Mouse (Mus musculus): ENCODE measurements around the gene Anln.

Gene Anln

DNA sequence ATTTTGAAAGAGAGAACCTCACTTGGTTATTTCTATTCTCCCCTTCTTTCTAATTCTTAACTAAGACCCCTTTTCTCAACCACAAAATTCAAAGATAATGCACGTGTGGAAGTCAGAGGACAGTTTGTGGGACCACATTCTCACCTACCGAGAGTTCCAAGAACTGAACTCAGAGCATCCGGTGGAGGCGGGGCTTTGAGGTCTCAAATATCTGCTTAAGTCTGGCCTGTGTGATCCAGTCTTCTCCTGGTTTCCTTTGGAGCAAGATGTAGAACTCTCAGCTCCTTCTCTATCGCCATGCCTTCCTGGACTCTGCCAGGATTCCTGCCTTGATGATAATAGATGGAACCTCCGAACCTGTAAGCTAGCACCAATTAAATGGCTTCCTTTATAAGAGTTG lies 13.0 kb upstream of the Anln start:
- DNase-seq (ENCODE audit: low spot score): no peak

DNA sequence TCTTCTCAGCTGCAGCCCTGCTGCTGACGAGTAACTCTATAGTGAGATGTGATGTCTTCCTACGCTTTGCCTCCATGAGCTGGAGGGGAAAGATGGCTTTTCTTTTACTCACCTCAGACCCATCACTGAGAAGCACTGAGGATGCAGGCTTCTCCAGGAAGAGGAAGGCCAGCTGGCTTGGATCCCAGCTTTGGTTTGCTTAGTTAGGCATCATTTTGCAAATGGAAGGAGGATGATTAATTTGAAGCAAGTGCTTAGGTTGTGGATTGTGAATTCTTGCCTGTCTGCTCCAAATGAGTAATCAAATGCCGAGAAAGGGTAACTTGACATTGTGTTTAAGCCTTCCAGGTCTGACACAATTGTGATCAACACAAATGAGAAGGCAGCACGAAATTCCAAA lies 10.0 kb upstream of the Anln start:
- no peak for DNase-seq (ENCODE audit: low spot score)

DNA sequence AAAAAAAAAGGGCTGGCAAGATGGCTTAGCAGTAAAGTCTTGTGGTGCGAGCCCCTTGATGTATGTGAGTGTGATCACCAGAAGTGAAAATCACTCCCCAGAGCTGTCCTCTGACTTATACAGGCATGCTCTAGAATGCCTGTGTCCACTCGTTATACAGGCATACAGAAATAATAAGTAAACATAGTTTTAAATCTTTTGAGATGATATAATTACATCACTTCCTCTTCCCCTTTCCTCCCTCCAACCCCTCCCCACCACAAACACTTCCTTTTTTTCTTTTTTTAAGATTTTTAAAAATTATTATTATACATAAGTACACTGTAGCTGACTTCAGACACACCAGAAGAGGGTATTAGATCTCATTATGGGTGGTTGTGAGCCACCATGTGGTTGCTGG lies 5.7 kb upstream of the Anln start:
- no peak for DNase-seq (ENCODE audit: low spot score)

DNA sequence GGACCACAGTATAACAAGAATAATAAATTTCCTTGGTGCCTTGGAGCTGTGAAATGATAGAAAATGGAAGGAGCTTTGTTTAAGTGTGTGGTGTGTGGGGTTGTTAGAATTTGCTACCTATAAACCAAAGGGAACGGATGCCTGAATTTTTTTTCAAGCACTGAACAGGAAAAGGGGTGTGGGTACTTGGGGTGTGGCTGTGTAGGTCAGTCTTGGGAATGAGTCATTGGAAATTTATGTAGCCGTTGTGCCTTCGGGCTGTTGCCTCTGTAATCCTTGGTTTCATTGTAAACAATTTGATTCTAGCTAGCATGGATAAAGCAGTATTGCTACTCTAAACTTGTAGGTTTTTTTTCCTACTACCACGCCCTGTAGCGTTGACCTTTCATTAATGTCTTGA lies 1.4 kb upstream of the Anln start:
- no peak for DNase-seq (ENCODE audit: low spot score)

DNA sequence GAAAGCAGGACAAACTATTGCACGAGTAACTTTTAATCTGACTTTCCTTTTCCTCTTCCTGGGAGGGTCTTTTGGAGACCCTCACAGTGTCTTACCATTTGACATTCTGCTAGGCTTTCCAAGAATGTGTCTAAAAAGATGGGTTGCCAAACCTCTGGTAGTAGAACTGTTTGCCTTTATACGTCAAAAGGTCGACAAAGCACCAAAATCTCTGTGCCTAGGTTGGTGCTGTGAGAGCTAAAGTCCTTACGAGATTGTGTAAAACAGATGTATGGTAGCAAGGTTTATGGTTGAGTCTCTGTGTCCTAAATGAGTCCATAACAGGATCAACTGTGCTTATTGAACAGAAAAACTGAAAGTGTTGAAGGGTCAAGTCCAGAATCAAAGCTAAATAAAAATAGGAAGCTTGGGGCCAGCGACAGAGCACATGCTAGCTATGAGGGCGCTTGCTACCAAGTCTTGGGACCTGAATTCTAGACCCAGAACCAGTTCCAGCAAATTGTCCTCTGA lies 803 bp upstream of the Anln start:
- peak; percentile 38 for DNase-seq (ENCODE audit: low spot score)

DNA sequence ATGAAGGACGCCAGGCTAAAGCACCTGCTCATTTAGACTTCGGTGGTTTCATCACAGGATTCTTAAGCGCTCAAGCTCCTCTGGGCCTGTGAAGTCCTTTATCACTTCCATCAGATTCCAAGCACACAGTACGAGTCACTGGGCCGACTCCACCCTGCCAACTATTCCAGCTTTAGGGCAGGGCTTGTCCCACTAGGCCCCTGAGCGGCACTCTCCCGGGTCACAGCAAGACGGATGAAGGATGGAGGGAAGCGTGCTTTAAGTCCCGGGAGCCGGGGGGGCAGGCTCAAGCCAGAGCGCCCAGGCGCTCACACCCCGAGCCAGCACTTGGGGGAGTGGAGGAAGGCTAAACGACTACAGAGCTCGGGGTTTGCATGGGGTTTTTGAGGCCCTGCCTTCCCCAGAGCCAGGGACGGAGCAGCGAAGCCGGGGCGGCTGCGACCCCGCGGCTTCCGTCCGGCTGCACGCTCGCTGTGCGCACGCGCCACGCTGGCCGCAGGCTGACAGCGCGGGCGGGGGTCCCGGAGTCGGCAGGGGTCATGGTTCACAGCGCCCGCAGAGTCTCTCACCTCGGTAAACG lies 497 bp downstream of the Anln start:
- peak; percentile 84 for DNase-seq (ENCODE audit: low spot score)

DNA sequence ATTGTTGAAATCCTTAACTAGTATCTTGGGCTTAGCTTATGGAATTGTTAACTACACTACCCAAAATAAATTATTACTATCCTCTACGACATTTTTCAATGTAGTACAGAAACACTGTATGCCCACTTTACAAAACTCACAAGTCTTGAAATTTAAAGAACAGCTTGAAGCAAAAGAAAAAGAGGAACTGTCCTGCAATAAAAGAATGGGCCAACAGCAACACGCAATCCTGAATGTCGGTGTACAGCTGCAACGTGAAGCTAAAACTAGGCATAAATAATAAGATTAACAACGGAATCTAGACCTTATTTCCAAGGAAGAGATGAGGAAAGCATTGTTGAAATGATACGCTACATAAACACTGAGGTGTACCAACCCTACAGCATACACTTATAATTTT lies 1.1 kb downstream of the Anln start:
- no peak for DNase-seq (ENCODE audit: low spot score)

DNA sequence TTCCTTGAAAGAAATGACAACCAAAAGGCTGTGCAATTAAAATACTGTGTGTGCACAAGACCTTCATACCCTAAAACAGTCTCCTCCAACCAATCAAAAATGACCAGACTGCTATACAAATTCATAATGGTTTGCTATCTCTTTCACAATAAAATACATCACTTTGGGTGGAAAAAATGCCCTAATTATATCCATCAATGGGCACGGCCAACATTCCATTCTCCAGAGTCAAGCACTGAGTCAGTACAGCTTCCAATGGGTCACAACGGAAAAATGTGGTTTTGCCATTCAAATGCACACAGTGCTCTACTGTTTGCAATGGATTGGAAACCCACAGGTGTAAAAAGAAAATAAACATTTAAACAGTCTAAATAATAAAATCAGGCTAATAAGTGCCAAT lies 3.1 kb downstream of the Anln start:
- DNase-seq (ENCODE audit: low spot score): no peak

DNA sequence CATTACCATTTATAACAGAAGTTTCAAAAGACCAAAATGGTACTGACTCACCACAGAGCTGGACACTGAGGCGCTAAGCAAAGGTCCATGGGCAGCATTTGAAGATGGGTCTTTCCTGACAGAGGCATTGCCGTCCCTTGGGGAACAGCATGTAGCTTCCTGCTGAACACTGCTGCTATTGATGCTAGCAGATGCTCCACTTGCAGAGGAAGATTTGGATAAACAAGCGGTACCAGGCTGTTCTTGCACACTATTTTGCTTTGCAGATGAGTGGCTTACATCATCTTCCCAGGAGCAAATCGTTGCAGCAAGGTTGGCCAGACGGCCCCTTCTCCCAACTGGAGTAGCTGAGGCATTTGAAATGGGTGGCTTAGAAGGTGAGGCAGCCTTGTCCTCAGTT lies 12.9 kb downstream of the Anln start:
- no peak for DNase-seq (ENCODE audit: low spot score)

DNA sequence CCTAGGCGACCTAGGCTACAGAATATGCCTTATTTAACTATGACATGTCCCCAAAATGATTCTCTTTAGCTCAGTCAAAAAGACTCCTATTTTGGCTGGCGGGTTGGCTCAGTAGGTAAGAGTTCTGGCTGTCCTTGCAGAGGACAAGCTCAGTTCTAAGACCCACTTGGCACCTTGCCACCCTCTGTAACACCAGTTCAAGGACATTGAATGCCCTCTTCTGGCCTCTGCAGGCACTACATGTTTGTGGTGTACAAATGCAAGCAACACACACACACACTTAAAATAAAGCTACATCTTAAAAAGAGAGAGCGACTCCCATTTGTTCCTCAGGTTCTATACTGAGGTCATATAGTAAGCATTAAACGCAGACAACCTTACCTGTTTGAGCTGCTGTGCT lies 16.2 kb downstream of the Anln start:
- DNase-seq (ENCODE audit: low spot score): no peak

DNA sequence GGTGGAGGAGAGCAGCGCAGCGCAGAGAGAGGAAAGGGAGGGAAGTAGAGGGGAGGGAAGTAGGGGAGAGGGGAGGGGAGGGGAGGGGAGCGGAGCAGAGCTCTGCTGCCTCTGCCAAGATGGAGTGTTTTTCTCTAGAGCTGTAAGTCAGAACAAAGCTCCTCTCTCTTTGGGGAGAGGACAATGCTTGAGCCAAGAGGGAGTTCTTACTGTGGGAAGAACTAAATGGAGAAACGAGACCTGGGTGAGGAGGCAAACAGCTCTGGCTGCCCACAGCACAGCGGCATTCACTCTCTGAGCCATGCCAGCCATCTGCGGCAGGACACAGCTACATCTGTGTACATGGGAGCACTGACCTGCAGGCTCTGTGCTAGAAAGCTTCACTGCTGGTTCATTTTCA lies 21.0 kb downstream of the Anln start:
- no peak for DNase-seq (ENCODE audit: low spot score)

DNA sequence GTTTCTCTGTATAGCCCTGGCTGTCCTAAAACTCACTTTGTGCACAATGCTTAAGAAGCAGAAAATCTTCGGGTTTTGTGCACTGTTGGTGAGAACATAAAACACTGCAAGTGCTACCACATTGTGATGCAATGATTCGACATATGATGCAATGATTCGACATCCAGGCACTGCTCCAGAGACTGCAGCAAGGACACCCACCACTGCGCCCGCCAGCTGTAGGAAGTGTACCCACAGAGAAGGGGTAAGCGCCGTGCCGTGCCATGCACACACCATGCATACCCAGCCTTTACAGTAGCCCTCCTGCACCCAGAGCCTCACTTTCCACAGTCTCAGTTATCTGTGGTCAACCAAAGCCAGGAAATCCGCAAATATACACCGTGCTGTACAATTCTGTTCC lies 22.4 kb downstream of the Anln start:
- DNase-seq (ENCODE audit: low spot score): no peak

DNA sequence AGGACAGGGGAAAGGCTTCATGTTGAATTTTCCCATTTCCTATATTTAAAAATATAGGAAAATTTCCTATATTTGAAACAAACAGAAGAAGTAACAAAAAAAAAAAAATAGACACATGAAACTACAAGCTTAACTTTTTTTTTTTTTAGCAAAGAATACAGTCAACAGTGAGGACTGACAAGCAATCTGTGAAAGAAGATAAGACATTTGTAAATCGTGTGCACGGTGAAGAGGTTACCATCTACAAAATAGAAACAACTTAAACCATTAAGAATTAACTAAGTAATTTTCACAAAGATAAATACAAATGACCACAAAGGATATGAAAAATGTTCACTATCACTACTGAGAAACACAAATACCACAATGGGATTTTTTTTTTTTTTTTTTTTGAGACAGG lies 22.8 kb downstream of the Anln start:
- no peak for DNase-seq (ENCODE audit: low spot score)

DNA sequence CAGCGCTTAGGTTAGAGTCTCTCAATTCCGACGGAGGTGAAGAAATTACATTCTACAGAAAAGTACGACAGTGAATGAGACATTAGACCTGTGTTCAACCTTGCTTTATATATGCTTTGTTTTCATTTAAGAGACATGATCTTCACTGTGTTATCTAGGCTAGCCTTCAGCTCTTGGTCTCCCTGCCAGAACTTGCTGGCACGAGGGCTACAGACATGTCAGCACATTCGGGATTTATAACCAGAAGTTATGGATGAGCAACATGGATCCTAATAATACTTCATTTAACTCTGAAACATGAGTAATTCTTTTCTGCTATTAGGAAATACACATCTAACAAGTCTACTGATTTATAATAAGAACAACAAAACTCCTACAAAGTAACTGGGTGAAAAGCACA lies 28.1 kb downstream of the Anln start:
- DNase-seq (ENCODE audit: low spot score): no peak

DNA sequence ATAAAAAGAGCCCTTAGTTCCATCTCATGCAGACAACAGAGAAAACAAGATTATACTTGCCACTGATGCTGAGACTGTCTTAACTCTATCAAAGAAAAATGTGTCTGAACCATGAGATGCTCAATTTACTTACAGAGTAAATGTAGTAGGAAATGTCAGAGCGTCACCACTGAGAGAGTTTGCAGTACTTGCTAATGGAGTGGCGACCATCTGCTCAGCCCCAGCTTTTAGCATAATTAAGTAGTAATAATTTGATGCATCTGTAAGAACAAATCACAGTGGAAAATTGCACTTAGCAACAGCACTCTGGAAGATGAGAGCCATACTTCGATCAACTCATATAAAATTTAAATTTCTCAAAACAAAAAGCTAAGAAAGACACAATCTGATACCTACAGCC lies 33.1 kb downstream of the Anln start:
- no peak for DNase-seq (ENCODE audit: low spot score)

DNA sequence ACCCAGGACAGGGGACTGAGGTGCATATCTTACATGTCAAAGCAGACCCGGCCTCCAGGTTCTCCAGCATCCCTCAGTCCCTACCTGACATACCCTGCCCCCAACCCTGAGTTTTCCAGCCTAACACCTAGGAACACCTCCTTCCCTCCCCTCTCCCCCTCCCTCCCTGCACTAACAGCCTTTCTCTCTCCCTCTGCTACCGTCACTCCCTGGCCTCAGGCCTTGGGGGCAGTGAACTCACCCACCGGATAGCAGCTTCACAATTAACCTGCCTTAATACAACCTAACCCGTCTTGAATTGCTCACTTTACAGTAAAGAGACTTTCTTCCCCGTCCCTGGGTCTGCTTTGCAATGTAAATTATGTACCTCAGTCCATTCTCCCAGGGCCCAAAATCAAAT lies 35.1 kb downstream of the Anln start:
- DNase-seq (ENCODE audit: low spot score): no peak

DNA sequence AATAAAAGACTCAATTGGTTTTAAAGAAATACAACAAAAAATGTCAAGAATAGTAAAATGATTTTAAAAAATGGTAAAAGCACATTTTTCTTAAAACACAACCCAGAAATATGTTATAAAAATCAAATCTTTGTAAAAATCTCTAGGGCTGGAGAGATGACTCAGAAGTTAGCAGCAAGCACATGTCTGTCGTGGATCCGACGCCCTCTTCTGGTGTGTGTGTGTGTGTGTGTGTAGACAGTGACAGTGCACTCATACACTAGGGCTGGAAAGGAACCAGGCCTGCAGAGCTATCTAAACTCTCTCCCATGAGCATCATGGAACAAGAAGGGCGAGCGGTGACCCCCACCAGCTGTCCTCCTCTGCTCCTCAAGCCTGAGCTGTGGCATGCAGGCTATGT lies 35.5 kb downstream of the Anln start:
- no peak for DNase-seq (ENCODE audit: low spot score)

DNA sequence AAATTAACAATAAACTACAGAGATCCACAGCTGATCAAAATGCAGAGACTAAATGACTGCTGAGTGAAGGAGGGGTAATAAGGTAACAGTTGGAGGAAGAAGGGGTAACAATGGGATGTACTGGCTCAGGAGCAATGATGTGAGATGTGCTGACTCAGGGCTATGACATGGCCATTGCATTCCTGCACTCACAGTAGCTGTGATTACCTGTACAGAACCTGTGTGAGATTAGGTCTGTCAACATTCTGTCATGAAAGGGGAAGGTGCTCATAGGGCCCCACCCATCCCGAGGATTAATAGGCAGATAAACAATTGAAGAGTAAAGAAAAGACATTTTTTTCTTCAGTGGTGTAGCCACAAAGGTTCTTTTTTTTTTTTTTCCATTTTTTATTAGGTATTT lies 48.7 kb downstream of the Anln start:
- DNase-seq (ENCODE audit: low spot score): no peak

DNA sequence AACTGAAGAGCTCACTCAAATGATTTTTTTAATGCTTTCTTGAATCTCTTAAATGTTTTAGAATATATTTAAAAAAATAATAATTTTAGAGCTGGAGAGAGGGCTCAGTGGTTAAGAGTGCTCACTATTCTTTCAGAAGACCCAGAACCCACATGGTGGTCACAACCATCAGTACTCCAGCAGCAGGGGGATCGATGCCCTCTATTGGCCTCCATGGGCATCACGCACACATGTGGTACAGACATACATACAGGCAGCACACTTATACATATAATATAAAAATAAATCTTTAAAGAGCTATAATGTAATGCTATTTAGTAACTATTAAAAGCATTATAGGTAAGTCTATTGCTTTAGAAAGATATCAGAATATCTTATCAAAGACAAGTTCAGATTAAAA lies 51.8 kb downstream of the Anln start:
- no peak for DNase-seq (ENCODE audit: low spot score)

DNA sequence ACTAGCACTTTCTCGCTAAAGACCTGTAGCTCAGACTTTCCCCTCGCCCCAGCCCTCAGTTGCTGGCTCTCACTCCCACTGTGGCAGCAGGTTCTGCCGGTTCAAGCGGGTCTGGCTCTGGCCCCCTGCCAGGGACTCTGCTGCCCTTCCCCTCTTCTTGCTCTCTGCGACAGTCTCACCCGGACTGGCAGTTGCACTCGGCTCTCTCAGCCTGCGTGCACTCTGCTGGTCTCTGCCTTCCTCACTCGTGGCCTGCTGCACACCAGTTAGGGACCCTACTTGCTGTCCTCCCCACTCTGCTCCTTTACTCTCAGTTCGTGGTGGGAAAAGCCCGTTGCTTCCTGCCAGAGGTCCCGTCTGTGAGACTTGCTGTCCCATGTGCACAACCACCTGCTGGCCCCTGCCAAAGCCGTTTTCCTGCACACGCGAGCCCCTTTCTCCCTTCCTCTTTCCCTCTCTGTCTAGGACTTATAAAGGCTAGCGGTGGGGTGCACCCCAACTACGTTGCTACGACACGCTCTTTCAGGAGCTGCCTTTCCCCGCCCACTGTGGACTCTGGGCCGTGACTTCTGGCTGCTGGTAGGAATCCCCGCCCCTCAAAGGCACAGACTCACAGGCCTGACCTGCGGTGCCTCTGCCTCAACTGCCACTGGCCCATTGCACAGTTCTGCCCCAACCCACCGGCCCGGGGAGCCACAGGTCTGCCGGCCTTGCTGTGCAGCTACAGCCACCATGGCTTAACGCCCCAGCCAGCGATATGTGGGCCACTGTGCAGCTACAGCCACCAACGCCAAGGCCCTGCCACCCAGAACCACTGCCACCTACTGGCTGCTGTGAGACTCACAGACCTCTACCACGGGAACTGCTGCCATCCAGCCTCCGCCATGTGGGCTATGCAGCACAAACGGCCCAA lies 61.3 kb downstream of the Anln start:
- peak; percentile 94 for DNase-seq (ENCODE audit: low spot score)

DNA sequence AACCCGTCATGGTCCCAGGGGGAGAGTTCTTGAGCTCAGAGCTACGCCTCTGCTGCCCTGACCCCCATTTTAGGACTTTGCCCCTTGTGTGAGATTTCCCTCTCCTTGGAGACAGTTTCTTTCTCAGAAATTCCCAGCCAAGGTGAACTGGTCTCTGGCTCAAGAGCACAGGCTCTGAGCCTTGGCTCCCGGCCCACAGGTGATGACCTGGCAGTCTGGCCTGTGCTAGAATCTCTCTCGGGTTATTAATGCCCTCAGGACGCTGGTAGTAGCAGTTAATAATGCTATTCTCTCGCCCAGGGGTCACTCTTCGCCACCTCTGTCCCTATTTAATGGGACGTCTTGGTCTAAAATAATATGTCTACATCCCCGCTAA lies 61.9 kb downstream of the Anln start:
- DNase-seq (ENCODE audit: low spot score): no peak

DNA sequence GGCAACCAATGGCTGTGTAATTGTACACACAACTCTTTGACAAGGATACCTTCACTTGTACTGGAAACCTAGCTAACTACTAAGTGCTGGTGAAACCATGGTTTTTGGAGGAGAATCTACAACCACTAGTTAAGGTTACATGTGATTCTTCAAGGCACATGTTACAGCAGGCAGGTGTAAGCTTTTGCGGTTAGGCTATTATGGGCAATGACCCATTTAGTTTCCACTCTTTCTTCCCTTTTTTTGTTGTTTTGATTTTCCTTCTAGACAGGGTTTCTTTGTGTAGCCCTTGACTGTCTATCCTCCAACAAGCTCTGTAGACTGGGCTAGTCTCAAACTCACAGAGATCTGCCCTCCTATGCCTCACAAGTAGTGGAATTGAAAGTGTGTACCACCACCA lies 64.4 kb downstream of the Anln start:
- no peak for DNase-seq (ENCODE audit: low spot score)

DNA sequence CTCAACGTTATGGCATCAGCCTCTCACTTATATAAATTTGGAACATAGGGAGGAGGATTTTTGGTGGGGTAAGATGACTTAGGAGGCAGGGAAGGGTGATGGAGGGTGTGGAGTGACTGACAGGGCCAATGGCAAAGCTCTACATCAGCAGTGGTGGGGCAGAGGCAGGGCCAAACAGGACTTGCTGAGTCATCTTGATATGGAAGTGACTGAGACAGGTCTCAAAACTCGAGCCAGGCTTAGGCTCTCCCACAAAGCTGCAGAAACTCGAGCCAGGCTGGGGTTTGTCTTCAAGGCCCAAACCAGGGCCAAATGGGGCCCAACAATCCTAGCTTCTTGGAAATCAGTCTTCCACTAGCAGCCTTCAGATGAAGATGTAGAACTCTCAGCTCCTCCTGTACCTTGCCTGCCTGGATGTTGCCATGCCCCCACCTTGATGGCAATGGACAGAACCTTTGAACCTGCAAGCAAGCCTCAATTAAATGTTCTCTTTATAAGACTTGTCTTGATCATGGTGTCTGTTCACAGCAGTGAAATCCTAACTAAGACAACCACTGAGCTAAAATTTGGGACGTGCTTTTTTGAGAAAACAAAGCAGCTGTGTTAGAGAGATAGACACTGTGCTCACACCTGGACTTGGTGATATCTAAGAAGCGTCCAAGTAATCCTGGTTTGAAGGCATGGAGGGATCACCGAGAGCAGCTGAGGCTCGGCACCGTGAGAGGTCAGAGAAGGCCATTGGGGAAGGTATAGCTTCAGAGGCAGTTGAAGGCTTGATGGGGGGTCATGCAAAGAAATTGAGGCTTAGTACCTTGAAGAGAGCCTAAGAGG lies 66.4 kb downstream of the Anln start:
- no peak for DNase-seq (ENCODE audit: low spot score)
